Mouse (Mus musculus) cerebellum, postnatal 14 days (tissue): ENCODE measurements at regions not wholly inside any gene's neighbourhood (a gene's known extent, or its start where the extent isn't known, plus 50 kb on each side); places are given as distances from the start of the nearest gene placed in this dataset.
A peak's percentile ranks its signal among the peaks of the same experiment; 100 is the strongest.

ENCODE experiments used
- DNase-seq, 2 experiments: peaks; one replicate each; pipeline ENCODE4 v3.0.0; 2021; ENCODE audit warnings: mixed read lengths in 2 of 2

GRCm38 (mm10) chr4:99503221-99503744 lies 152.8 kb upstream of the Foxd3 start:
- peak in 1 of 2 experiments; percentile 5 for DNase-seq

GRCm38 (mm10) chr4:99511993-99512392 lies 144.1 kb upstream of the Foxd3 start:
- no peak for DNase-seq

GRCm38 (mm10) chr4:99516883-99517282 lies 139.2 kb upstream of the Foxd3 start:
- DNase-seq = no peak

GRCm38 (mm10) chr4:99527441-99527840 lies 128.7 kb upstream of the Foxd3 start:
- DNase-seq = no peak

GRCm38 (mm10) chr4:99544014-99544413 lies 112.1 kb upstream of the Foxd3 start:
- DNase-seq = no peak

- DNase-seq = no peak
Observed at GRCm38 (mm10) chr4:99545742-99546141, 110.4 kb upstream of the Foxd3 start.

- DNase-seq = no peak
Observed at GRCm38 (mm10) chr4:99557963-99558362, 98.1 kb upstream of the Foxd3 start.

GRCm38 (mm10) chr4:99560604-99561003 lies 95.5 kb upstream of the Foxd3 start:
- no peak for DNase-seq

- DNase-seq = peak; percentile 52 to 63
Observed at GRCm38 (mm10) chr4:99561506-99561937, 94.6 kb upstream of the Foxd3 start.

GRCm38 (mm10) chr4:99565401-99565800 lies 90.7 kb upstream of the Foxd3 start:
- peak; percentile 45 for DNase-seq

GRCm38 (mm10) chr4:99572841-99573642 lies 83.1 kb upstream of the Foxd3 start:
- DNase-seq = peak; percentile 83

GRCm38 (mm10) chr4:99574021-99574531 lies 82.0 kb upstream of the Foxd3 start:
- DNase-seq = peak in 1 of 2 experiments; percentile 4

- DNase-seq = no peak
Observed at GRCm38 (mm10) chr4:99574984-99575383, 81.1 kb upstream of the Foxd3 start.

GRCm38 (mm10) chr4:99597781-99598180 lies 58.3 kb upstream of the Foxd3 start:
- DNase-seq = peak in 1 of 2 experiments; percentile 8

GRCm38 (mm10) chr4:99600741-99601140 lies 55.4 kb upstream of the Foxd3 start:
- no peak for DNase-seq

- no peak for DNase-seq
Observed at GRCm38 (mm10) chr4:99601463-99601862, 54.6 kb upstream of the Foxd3 start.
